Mouse (Mus musculus): ENCODE measurements at regions not wholly inside any gene's neighbourhood (a gene's known extent, or its start where the extent isn't known, plus 50 kb on each side); places are given as distances from the start of the nearest gene placed in this dataset.

DNA sequence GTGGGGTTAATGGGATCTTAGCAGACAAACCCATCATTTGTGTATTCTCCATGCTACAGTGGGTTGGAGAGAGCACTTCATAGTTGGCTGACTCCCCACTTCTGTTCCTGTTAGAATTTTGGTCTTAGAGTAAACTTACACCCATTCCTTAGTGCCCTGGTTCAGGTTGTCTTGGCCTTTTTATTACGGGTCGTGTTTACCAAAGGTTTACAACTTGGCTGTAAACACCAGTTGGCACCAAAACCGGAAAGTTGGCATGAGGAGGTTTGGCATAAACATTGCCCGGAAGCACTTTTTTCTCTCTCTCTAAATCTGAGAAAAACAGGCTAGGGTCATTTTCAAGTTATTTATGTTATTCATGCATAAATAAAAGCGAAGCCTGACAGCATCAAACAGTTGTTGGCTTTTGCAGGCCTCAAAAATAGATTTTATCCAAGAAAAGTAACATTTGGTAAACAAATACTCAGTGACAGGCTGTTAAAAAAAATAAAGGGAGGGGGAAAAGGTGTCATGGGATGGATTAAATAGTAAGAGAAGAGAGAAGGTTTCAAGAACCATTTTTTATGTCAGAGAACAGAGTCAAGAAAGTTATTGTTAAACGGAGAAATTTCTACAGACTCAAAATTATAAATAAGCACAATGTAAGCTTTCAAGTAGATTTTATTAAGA lies 148.0 kb upstream of the Klf6 start:
- peak; percentile 45 to 57 for DNase-seq (ENCODE audit: low spot score in 2 of 2)

DNA sequence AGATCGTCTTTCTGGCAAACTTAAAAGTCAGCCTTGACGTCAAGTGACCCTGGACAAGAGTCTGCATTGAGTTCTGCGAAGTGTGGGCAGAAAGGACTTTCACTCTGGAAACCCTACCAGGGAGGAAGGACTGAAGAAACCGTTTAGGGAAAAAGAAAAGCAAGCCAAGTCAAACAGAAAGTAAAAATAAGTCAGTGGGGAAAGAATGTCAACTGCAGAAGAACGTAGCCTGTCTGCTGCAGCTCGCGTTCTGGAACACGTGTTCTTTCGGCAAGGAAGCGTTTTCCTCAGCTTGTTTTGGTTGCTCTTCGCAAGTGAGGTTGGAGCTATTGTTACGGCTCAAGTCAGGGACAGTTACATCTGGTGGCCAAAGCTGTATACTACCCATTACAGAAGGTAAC lies 147.1 kb upstream of the Klf6 start:
- peak; percentile 34 to 39 for DNase-seq (ENCODE audit: low spot score in 2 of 2)

DNA sequence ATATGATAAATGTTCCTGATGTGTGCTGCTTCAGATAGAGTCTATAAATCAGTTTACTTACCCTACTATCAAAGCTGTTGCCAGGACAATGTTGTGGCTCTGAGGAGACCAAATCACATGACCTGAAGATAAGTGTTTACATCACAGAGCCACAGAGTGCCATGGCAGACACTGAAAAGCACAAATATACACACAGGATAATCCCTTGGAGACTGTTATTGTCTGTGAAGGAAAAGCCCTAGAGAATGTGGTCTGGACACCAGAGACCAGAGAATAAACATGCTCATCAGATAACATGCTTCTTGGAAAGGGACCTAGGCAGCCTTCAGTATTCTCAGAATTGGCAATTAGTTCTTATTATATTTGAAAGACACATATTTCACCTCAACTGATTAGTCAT lies 146.5 kb upstream of the Klf6 start:
- no peak for DNase-seq (ENCODE audit: low spot score in 2 of 2)

DNA sequence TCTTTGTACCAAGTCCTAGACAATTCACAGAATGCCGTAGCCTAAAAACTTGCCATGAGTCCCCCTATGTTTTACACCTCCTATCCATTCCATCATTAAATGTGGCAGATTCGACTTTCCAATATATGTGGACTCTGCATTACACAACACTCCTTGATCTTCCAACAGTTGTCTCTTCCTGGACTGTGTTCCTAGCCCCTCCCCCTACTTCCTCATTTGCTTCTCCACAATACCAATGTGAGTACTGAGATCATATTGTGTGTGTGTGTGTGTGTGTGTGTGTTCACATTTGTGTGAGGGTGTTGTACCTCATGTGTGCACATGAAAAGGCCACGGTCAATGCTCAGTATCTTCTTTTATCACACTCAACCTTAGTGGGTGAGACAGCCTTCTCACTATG lies 144.5 kb upstream of the Klf6 start:
- no peak for DNase-seq (ENCODE audit: low spot score in 2 of 2)

DNA sequence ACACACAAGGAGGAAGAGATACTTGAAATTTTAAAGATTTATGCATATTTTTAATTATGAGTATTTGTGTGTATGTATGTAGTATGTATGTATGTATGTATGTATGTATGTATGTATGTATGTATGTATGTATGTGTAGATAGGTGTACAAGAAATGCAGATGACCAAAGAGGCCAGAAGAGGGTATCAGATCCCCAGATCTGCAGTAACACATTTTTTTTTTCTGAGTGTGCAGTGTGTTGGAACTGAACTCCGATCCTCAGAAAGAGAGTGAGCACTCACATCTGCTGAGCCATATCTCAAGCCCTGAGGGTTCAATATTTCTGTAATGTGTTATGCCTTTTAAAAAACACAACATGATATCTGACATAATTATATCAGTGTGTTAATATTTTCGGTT lies 138.0 kb upstream of the Klf6 start:
- no peak for DNase-seq (ENCODE audit: low spot score in 2 of 2)

DNA sequence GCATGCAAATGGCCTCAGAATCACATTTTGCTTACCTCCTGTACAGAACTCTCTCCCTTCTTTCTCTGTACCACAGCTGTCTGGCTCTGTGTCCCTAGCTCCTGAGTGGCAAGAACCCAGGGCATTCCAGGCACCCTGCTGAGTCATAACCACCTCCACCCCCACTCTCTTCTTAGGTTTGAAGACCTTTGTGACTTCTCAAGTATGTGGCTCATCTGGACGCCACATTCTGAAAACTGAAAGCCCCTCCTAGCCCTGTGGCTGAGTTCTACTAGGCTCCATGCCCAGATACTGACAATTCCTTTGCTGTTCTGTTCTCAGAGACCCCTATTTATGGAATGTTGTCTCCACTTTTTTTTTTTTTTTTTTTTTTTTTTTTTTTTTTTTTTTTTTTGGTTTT lies 136.9 kb upstream of the Klf6 start:
- DNase-seq (ENCODE audit: low spot score in 2 of 2), result peak; percentile 17 to 36

DNA sequence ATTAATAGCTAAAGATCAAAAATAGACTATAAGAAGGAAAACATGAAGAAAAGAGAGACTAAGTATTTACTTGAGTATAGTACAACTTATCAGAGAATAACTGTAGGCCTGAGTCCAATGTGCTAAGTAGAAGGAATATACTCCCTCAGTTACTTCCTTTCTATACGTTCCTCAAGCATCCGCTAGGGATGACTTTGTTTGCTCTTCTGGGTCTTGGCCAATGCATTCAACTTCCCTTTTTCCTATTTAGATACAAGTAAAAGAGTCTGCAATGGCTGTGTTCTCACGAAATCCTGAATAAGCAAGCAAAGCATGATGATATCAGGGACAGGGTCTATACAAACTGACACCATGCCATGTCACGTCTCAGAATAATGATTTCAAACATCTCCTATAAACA lies 135.3 kb upstream of the Klf6 start:
- no peak for DNase-seq (ENCODE audit: low spot score in 2 of 2)

DNA sequence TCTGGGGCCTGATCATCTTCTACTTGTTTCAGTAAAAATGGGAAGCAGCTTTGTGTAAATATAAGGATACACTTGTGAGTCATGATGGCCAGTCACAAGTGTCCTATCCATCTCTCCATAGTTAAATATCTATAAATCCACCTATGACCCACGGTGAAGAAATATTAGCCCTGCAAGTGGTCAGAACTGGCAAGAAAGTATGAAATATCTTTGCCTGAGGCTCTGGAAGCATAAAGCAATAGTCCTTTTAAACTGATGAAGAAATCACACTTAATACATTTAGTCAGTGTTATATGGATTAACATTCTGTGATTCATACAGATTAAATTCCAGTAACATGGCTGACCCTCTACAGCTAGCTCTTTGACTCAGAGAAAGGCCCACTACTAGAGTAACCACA lies 134.8 kb upstream of the Klf6 start:
- no peak for DNase-seq (ENCODE audit: low spot score in 2 of 2)

DNA sequence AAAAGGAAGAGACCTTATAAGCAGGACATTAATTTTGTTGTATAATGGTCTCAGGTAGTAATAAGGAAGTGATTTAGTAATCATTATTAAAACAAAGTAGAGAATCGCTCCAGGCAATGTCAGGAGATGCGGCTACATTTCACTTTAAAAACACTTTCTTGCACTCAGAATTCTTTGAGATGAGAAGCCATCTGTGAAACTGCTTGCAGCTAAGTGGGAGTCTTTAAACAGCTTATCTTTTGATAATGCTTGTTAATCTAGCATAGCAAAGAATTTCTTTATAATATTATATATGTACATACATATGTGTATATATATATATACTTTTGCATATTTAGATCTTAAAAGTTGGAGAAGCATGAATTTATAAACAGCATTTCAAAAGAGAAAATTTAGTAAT lies 133.1 kb upstream of the Klf6 start:
- DNase-seq (ENCODE audit: low spot score in 2 of 2), result no peak

DNA sequence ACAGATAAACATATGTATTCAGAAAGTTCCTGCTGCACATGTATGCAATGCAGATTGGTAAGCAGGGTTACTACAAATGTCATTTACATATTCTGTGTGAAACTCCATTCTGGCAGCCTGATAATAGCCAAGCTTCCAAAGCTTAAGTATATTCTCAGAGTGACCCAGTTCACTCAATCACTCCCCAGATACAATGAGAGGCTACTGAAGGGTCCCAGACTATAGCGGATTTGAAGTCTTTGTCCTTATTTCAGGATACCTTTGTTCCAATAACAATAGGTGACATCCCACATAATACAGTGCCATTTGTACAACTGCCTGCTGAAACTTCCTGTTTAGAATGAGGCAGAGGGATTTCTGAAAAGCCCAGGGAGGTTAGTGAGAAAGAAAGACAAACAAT lies 132.5 kb upstream of the Klf6 start:
- no peak for DNase-seq (ENCODE audit: low spot score in 2 of 2)

DNA sequence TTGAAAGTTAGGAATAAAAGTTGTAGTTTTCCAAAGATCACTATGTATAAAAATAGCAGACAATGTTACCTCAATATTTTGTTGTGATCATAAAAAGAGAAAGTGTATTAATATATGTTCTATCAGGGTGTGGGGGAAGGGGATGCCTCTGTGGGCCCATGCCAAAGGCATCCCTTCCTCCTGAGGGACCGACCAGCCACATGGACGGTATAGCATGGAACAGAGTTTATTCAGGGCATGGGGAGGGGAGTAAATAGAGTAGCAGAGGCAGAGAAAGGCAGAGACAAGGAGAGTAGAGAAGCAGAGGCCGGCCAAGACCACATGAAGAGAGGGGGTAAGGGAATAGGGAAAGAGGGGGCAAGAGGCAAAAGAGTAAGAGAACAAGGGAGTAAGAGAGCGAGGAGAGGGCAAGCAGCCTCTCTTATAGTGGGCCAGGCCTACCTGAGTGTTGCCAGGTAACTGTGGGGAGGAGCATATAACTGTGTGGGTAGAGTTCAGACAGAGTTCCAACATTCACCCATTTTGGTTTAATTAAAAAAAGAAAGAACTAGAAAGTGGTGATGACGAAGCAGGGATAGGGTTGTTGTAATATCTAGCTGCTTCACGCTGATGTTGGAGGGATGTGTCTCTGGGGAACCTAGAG lies 131.7 kb upstream of the Klf6 start:
- DNase-seq (ENCODE audit: low spot score in 2 of 2), result no peak

DNA sequence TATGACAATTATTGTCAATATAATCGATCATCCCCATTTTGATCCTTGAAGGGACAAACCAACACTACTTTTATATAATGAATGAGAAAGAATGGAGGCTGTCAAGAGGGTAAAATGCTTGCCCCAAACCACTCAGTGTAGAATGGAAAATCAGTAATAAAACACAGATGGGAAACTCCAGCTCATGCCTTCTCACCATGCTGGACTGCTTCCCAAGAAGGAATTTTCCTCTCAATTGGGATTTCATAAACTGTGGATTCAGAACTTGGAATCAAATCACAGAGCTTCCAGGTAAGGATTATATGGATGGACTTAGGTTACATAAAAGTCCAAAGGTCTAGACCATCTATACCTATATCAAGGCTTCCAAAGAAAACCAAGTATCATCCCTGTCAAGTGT lies 129.1 kb upstream of the Klf6 start:
- DNase-seq (ENCODE audit: low spot score in 2 of 2), result no peak

DNA sequence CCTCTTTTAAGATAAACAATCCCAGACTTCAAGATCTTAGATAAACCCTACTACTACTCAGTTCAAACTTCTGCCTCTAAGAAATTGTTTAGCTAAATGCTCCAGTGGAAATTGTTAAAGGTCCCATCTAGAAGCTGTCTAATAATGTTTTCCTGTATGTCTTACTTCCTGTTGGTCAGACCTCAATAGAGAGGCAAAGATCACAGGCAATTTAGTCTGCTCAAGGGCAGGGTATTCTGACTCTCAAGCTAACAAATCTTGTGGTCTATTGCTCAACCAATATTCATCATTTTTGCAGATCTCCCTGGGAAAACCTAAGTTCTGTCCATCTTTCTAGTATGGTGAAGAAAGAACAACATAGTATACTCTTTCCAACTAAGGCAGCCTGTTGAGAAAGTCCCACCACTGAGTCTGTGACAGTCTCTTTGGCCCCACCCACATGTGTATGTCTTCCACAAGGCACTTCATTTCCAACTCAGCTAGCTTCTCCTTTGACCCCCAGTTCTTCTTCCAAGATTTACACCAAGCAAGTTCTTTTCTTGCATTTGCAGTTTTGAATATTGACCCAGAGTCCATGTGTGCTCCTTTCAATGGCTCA lies 126.2 kb upstream of the Klf6 start:
- no peak for DNase-seq (ENCODE audit: low spot score in 2 of 2)

DNA sequence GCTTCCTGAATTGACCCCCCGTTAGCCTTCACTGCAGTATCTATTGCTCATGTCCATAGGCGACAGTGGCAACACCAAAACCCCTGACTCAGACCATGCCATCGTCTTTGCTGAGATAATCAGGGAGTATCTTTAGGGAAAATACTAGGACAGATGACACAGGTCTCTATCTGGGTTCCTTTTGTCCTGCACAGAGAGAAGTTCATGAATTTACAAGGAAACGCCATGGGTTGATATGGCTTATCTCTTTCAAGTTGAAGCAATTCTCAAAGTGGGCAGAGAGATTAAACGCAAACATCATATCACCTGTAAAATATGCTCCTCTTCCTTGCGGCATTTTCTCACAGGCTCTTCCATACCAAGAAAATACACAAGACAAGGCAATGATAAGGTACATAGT lies 124.8 kb upstream of the Klf6 start:
- DNase-seq (ENCODE audit: low spot score in 2 of 2), result no peak

DNA sequence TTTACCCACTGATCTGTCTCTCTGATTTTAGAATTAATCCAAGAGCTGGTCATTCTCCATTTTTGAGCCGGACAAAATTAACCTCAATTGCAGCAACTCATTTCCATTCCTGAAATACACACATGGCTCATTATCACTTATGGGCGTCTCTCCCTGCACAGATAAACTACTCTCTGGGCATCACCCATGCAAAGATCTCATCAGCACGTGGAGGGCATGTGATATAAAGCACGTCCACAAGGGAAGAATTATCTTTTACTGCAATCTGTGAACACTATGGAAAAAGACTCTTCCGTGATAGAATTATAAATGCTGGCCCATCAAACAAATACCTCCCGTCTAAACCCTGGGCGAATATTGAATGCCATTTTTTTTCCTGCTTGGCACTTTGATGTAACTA lies 124.1 kb upstream of the Klf6 start:
- no peak for DNase-seq (ENCODE audit: low spot score in 2 of 2)

DNA sequence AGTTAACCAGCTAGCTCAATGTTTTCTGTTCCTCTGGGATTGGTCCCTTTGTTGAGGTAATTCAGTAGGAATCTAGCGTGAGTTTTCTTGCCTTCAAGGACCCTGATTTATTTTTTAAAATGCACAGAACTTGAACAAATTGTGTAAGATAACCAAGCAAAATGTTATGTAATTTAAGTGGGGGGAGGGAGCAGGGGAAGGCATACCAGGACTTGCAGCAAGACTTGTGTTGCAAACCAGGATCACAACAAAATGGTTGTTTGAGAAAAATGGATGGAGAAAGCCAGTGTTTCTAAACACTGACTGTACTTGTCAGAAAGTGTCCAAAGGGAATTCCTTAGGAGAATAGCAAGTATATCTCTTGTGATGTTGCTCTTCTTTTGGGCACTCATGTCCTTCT lies 120.5 kb upstream of the Klf6 start:
- no peak for DNase-seq (ENCODE audit: low spot score in 2 of 2)

DNA sequence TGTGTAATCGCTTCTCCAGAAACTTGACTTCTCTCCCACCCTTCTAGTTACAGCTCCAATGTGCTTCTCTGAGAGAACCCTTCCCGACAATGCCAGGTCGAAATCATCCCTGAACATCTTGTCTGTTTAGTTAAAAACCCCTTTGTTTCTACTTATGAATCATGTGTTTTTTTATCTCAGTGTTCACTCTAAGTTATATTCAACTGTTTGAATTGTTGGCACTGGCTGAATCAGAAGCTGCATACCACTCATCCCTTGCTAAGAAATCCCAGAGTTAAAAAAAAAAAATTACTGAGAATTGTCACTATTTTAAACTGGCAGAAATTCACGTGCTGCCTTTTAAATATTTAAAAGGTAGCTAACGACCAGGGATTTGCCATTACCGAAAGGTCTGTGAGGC lies 116.3 kb upstream of the Klf6 start:
- DNase-seq (ENCODE audit: low spot score in 2 of 2), result no peak

DNA sequence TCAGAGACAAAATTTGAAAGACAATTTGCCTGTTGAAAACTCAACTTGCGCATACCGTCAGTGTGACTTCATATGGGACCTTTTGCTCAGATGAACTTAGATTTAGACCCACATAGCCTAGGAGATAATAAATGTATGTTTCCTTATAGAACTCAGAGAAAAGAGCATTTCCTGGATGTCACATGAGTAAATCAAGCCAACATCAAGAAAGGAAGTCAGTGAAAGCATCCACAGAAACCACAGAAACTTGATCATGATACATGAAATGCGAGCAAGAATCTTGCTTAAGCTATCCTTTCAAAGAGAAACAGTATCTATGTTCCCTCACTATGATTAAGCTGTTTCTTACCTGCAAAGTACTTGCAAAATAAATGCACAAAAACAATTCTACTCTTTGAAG lies 104.1 kb upstream of the Klf6 start:
- no peak for DNase-seq (ENCODE audit: low spot score in 2 of 2)

DNA sequence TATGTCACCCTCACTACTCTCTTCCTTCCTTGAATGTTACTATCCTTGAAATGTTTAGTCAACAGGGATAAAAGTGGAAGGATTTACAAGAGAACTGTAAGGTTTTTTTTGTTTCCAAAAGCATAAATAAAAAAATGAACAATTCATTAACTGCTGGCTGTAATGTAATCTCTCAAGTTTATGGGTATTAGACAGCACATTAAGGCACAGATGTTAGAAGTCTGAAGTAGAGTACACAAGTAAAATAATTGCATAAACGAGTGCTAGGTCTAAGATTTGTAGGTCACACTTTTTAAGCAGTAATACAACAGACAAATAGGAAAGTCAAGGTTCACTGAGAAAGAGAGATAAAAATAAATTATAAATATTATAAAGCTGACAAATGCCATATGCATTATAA lies 103.3 kb upstream of the Klf6 start:
- DNase-seq (ENCODE audit: low spot score in 2 of 2), result no peak

DNA sequence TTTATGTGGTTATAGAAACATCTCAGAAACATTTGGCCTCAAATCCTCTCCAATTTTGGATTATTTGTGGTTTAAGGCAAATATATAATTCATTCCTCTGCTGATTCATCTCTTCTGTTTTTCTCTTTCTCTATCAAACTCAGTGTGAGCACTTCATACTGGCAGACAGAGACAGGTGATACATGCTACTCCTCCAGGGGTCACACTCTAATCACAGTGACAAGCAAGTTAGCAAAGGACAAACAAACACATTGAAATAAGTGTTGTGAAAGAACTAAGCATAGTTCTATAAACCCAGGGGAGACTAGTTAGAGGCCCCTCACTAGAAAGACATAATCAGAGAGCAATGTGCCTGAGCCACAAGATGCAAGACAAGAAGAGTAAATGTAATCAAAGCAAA lies 101.3 kb upstream of the Klf6 start:
- no peak for DNase-seq (ENCODE audit: low spot score in 2 of 2)

DNA sequence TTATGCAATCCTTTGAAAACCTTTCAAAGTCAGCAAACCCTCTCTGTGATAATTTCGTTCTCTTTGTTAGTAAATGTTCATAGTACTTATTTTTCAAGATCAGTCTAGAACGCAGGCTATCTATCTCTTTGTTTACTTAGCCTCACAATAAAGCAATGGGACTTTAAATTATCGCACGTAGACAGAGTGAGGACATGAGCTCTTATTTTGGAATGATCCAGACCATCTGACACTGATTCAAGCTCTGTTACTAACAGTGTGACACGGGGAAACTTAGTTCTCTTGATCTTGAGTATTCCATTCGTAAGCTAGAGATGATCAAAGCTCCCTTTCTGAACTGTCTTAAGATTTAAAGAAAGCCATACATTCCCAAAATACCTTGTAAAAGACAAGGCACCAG lies 94.9 kb upstream of the Klf6 start:
- no peak for DNase-seq (ENCODE audit: low spot score in 2 of 2)

DNA sequence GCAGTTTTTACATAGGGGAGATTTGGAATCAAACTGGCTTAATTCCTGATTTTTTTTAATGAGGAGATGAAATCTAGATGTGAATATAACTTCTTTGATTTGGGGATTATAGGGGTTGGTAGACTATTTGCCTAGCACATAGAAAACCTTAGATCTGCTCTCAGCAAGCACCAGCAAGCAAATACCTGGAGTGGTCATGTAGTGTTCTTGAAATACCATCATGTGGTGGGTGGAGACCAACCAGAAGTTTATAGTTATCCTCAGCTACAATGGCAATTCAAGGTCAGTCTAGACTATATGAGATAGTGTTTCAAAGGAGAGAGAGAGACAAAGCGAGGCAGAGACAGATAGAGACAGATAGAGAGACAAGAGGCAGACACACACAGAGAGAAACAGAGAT lies 94.1 kb upstream of the Klf6 start:
- no peak for DNase-seq (ENCODE audit: low spot score in 2 of 2)

DNA sequence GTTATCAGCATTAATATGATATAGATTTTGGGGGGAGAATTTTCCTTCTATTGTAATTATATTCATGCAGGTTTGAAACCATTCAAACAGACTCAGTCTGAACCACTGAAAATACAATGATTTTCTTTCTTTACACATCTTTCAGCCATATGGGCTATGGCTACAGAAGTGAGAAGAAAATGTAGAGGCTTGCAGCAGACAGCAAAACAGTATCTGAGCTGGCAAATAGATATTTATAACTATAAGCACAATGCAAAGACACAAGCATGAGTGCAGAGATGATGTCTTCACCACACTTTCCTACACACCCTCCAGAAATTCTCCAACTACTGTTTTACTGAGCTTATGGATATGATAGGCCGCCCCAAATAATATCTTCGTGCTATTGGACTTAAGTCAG lies 92.6 kb upstream of the Klf6 start:
- DNase-seq (ENCODE audit: low spot score in 2 of 2), result no peak
